Mouse (Mus musculus): ENCODE data around the gene Errfi1. TPM values are rescaled to one million over a fixed set of nuclear protein-coding genes. Genes with fewer than 3 reads are reported as not detected.
A peak's percentile ranks its signal among the peaks of the same experiment; 100 is the strongest.

The Errfi1 gene
- polyA plus RNA-seq, 1 experiment from 2014 or later, result 27.7 TPM

GRCm38 (mm10) chr4:150909451-150910156 is 55.9 kb downstream of the Errfi1 start:
- no peaks in the 10 kb centered on the region for H3K27me3 ChIP-seq (replicated peaks; ENCODE audit: control insufficient read depth, insufficient read depth, low read length)
- peak overlapping the region; percentile 80 for H3K4me2 ChIP-seq
- peak overlapping the region; percentile 77 for H3K9ac ChIP-seq (ENCODE audit: low read depth, low read length)
- peaks cover 9% of the 10 kb centered on the region for H3K36me3 ChIP-seq (ENCODE audit: control insufficient read depth, insufficient read depth, low read length)
- DNase-seq (ENCODE audit: low spot score) (peak; percentile 100), ATAC-seq (replicated peaks; ENCODE audit: low FRiP score) (peak; percentile 86)
- H3K4me1 ChIP-seq (replicated peaks; ENCODE audit: control insufficient read depth, insufficient read depth, low read length), result peaks cover 21% of the 10 kb centered on the region
- WGBS, result under 1% methylated on average over 56 of the region's 56 CpGs
- no peaks in the 10 kb centered on the region for H3K9me3 ChIP-seq (ENCODE audit: control insufficient read depth, low read length)
- H3K27ac ChIP-seq (ENCODE audit: low read depth, low read length), result peak overlapping the region; percentile 79
- peak overlapping the region; percentile 85 for H3K4me3 ChIP-seq (ENCODE audit: low read depth, low read length)

GRCm38 (mm10) chr4:150910164-150910951 is 56.6 kb downstream of the Errfi1 start:
- peaks cover 4% of the 10 kb centered on the region for H3K36me3 ChIP-seq (ENCODE audit: control insufficient read depth, insufficient read depth, low read length)
- peak overlapping the region; percentile 53 for H3K9ac ChIP-seq (ENCODE audit: low read depth, low read length)
- no peaks in the 10 kb centered on the region for H3K9me3 ChIP-seq (ENCODE audit: control insufficient read depth, low read length)
- H3K4me3 ChIP-seq (ENCODE audit: low read depth, low read length), result peak overlapping the region; percentile 85; the same call in 1 of the 2 replicates
- 80% methylated on average over 19 of the region's 19 CpGs for WGBS
- DNase-seq (ENCODE audit: low spot score), result no peak
- ATAC-seq (replicated peaks; ENCODE audit: low FRiP score), result no peak
- H3K4me1 ChIP-seq (replicated peaks; ENCODE audit: control insufficient read depth, insufficient read depth, low read length), result peaks cover 27% of the 10 kb centered on the region
- H3K27me3 ChIP-seq (replicated peaks; ENCODE audit: control insufficient read depth, insufficient read depth, low read length), result no peaks in the 10 kb centered on the region
- peak overlapping the region; percentile 79 for H3K27ac ChIP-seq (ENCODE audit: low read depth, low read length)
- H3K4me2 ChIP-seq, result peak overlapping the region; percentile 55

- peak overlapping the region; percentile 92 for H3K4me2 ChIP-seq
- no peaks in the 10 kb centered on the region for H3K36me3 ChIP-seq (ENCODE audit: control insufficient read depth, insufficient read depth, low read length)
- ATAC-seq (replicated peaks; ENCODE audit: low FRiP score), result no peak
- no peaks in the 10 kb centered on the region for H3K9me3 ChIP-seq (ENCODE audit: control insufficient read depth, low read length)
- WGBS, result 13% methylated on average over 12 of the region's 12 CpGs
- DNase-seq (ENCODE audit: low spot score), result no peak
- peak overlapping the region; percentile 86 for H3K9ac ChIP-seq (ENCODE audit: low read depth, low read length)
- H3K27ac ChIP-seq (ENCODE audit: low read depth, low read length), result peak overlapping the region; percentile 69
- no peaks in the 10 kb centered on the region for H3K27me3 ChIP-seq (replicated peaks; ENCODE audit: control insufficient read depth, insufficient read depth, low read length)
- peaks cover 19% of the 10 kb centered on the region for H3K4me1 ChIP-seq (replicated peaks; ENCODE audit: control insufficient read depth, insufficient read depth, low read length)
- H3K4me3 ChIP-seq (ENCODE audit: low read depth, low read length), result peak overlapping the region; percentile 68
Measured at GRCm38 (mm10) chr4:150913743-150914142, 60.0 kb downstream of the Errfi1 start.

- peak within 1 kb of the TSS; percentile 86 for H3K9ac ChIP-seq (ENCODE audit: low read depth, low read length)
- WGBS, result under 1% methylated on average over 48 of the region's 48 CpGs
- H3K27me3 ChIP-seq (replicated peaks; ENCODE audit: control insufficient read depth, insufficient read depth, low read length), result no peaks in the 10 kb centered on the region
- no peaks in the 10 kb centered on the region for H3K36me3 ChIP-seq (ENCODE audit: control insufficient read depth, insufficient read depth, low read length)
- peak within 1 kb of the TSS; percentile 68 for H3K4me3 ChIP-seq (ENCODE audit: low read depth, low read length)
- ATAC-seq (replicated peaks; ENCODE audit: low FRiP score) (peak; percentile 86), DNase-seq (ENCODE audit: low spot score) (peak; percentile 92)
- H3K9me3 ChIP-seq (ENCODE audit: control insufficient read depth, low read length), result no peaks in the 10 kb centered on the region
- H3K27ac ChIP-seq (ENCODE audit: low read depth, low read length), result peak within 1 kb of the TSS; percentile 69
- peaks cover 16% of the 10 kb centered on the region for H3K4me1 ChIP-seq (replicated peaks; ENCODE audit: control insufficient read depth, insufficient read depth, low read length)
- H3K4me2 ChIP-seq, result peak within 1 kb of the TSS; percentile 92
Measured at GRCm38 (mm10) chr4:150914290-150914733, 60.6 kb downstream of the Errfi1 start, which contains the start of the genes Park7 and Tnfrsf9. Gene Park7 (minus strand): TSS chr4:150914437. Gene Tnfrsf9 (plus strand): TSS chr4:150914562.

- Histone ChIP-seq H3K27ac (ENCODE audit: low read depth, low read length) (no peak overlapping the region), H3K36me3 (ENCODE audit: control insufficient read depth, insufficient read depth, low read length) (no peaks in the 10 kb centered on the region), H3K4me2 (peak overlapping the region; percentile 92), H3K9ac (ENCODE audit: low read depth, low read length) (peak overlapping the region; percentile 86), H3K27me3 (replicated peaks; ENCODE audit: control insufficient read depth, insufficient read depth, low read length) (no peaks in the 10 kb centered on the region), H3K9me3 (ENCODE audit: control insufficient read depth, low read length) (no peaks in the 10 kb centered on the region), H3K4me3 (ENCODE audit: low read depth, low read length) (peak overlapping the region; percentile 68), H3K4me1 (replicated peaks; ENCODE audit: control insufficient read depth, insufficient read depth, low read length) (peaks cover 13% of the 10 kb centered on the region)
- ATAC-seq (replicated peaks; ENCODE audit: low FRiP score) (no peak), DNase-seq (ENCODE audit: low spot score) (no peak)
- WGBS, result 54% methylated on average over 10 of the region's 10 CpGs
Measured at GRCm38 (mm10) chr4:150915181-150915906, 61.6 kb downstream of the Errfi1 start.

- Histone ChIP-seq H3K9me3 (ENCODE audit: control insufficient read depth, low read length) (no peaks in the 10 kb centered on the region), H3K27me3 (replicated peaks; ENCODE audit: control insufficient read depth, insufficient read depth, low read length) (no peaks in the 10 kb centered on the region), H3K27ac (ENCODE audit: low read depth, low read length) (no peak overlapping the region), H3K36me3 (ENCODE audit: control insufficient read depth, insufficient read depth, low read length) (no peaks in the 10 kb centered on the region), H3K4me3 (ENCODE audit: low read depth, low read length) (no peak overlapping the region), H3K9ac (ENCODE audit: low read depth, low read length) (no peak overlapping the region), H3K4me1 (replicated peaks; ENCODE audit: control insufficient read depth, insufficient read depth, low read length) (peaks cover 13% of the 10 kb centered on the region), H3K4me2 (no peak overlapping the region)
- DNase-seq (ENCODE audit: low spot score) (no peak), ATAC-seq (replicated peaks; ENCODE audit: low FRiP score) (no peak)
- WGBS, result 65% methylated on average over 8 of the region's 8 CpGs
Measured at GRCm38 (mm10) chr4:150917336-150918027, 63.8 kb downstream of the Errfi1 start.

Data from liver, embryonic 11.5 days (tissue).